Mouse (Mus musculus): ENCODE results near the gene Aph1a.
"Not testable (repeated sequence)": the region's sequence is repeated elsewhere in the genome, so short reads cannot be mapped to it uniquely, and the experiment has no call there.

DNA sequence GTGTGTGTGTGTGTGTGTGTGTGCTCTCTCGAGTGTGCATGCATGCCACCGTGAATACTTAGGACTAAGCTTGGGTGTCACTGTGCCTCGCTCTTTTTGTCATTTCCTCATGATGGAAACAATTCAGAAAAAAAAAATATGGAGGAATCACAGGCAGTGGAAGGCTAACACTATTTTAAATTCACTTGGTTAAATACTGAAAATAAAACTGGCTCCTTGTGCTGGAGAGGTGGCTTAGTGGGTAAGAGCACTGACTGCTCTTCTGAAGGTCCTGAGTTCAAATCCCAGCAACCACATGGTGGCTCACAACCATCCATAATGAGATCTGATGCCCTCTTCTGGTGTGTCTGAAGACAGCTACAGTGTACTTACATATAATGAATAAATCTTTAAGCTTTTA lies 35.5 kb upstream of the Aph1a start:
- TF ChIP-seq RAD21 (IDR thresholded peaks at IDR 0.05; ENCODE audit: low read depth, low read length); ELF1 (IDR thresholded peaks at IDR 0.05; ENCODE audit: low read depth, low read length); CTCF (IDR thresholded peaks at IDR 0.05 in 2 of 3, conservative IDR thresholded peaks at IDR 0.05 in 1 of 3; ENCODE audit: control insufficient read depth in 1 of 3, insufficient read depth in 1 of 3, low read depth in 2 of 3, low read length in 3 of 3, poor library complexity in 1 of 3, severe bottlenecking in 1 of 3); POLR2A (IDR thresholded peaks at IDR 0.05; ENCODE audit: control insufficient read depth in 1 of 2, insufficient read depth in 1 of 2, low read depth in 1 of 2, low read length in 2 of 2, poor library complexity in 1 of 2): not testable (repeated sequence)
